Mouse (Mus musculus): Measurements from ENCODE around the gene Irak4.

The Irak4 gene

DNA sequence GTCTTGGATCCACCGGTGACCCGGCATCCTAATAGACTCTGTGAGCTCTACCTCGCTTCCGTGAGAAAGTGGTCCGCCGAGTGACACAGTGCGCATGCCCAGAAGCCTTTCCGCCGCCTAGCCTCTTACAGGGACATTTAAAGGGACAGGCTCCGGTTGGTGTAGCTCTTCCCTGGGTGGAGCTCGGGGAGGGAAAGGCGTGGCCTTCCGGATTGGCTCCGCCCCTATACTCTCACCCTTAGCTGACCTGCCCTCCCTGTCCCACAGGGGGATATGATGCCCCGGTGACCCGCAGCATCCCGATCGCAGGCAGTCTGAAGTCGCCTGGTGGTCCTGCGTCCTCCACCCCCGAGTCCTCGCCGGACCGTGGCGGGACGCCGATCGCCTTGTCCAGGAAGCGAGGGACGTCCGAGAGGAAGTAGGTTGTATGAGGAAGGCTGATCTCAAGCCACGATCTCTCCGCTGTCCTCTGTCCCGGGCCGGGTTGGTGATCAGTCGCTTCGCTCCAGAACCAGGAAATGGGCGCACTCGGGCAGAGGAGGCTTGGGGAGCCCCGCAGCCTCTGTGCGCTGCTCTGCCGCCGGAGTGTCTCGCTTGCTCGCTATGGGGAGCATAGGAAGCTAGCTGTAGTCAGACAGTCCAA is at the start of gene Irak4, which contains the start of gene Pus7l:
TSS of gene Irak4 (plus strand) at position 235 of the 643 bp plus-strand sequence.
TSS of gene Pus7l (minus strand) at position 139 of the 643 bp plus-strand sequence.
- peak; percentile 93 for DNase-seq (ENCODE audit: low spot score)

DNA sequence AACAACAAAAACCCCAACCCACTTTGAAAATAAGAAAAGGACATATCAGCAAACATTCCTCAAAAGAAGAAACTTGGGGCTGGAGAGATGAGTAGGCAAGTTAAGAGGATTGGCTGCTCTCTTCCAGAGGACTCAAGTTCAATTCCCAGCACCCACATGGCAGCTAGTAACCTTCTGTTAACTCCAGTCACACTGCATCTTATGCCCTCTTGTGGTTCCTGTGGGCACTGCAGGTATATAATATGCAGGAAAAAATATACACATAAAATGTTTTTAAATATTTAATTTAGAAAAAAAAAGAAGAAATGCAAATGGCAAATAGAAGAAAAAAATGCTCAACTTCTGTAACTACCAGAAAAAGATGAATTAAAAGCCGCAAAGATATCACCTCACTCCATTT is 49.0 kb upstream of the Irak4 start:
- no peak for DNase-seq (ENCODE audit: low spot score)

DNA sequence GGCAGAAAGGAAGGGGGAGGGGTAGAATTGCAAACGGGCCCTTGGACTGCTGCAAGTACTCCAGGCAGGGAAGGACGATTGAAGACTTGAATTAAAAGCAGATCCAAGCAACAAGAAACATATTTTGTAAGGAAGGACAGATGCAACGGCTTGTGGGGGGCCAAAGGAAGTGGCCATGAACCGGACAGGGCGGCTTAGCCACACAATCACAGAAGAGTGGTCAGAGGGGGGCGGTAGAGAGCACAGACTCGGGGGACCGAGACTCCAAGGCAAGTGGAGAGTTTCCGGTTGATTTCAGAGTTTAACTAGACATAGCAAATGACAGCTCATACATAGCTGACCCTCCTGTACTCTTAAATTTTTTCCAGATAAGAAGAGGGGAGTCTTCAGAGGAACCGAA is 47.5 kb upstream of the Irak4 start:
- DNase-seq (ENCODE audit: low spot score), result no peak

DNA sequence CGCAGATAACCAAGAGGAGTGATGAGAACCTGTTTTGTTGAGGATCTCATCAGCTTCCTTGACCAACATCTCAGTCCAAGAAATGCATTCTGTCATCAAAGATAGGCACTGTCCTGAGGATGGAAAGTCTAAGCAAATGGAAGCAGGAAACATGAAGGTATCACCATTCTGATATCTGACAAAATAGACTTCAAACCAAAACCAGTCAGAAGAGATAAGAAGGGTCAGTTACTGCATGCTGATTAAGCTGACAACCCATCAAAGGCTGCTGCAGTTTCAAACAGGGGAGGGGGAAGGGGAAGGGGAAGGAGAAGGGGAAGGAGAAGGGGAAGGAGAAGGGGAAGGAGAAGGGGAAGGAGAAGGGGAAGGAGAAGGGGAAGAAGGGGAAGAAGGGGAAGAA is 44.2 kb upstream of the Irak4 start:
- DNase-seq (ENCODE audit: low spot score), result no peak

DNA sequence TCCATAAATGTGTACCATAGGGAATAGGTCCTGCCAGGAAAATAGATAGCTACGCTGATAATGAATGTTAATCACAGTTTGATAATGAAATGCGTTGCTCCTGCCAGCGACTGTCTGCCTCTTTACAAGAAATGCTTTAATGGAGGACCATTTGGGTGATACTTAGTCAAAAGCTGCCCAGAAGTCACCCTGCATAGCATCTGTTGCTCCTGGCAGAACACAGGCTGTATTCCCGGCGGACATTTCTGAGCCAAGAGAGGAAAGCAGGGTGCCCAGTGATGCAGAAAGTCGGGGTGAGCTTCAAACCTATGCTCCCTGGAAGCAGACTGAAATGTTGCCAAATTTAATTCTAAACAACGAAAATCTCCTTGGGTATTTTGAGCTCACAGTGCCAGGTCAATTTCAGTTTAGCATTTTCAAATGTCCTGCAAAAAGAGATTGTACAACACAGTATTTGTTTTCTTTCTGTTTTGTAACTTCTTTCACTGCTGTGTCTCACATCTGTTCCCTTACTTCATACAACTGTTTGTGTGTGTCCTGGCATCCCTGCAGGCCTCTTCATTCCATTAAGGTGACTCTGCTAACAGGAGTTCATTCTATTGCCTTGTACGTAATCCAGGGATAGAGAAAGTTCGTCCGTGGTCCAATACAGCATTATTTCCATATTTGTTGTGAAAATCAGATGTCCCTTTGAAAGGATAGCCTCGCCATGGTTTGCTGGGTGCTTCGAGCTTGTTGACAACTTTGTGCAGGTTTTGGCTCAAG is 39.8 kb upstream of the Irak4 start:
- DNase-seq (ENCODE audit: low spot score), result no peak

DNA sequence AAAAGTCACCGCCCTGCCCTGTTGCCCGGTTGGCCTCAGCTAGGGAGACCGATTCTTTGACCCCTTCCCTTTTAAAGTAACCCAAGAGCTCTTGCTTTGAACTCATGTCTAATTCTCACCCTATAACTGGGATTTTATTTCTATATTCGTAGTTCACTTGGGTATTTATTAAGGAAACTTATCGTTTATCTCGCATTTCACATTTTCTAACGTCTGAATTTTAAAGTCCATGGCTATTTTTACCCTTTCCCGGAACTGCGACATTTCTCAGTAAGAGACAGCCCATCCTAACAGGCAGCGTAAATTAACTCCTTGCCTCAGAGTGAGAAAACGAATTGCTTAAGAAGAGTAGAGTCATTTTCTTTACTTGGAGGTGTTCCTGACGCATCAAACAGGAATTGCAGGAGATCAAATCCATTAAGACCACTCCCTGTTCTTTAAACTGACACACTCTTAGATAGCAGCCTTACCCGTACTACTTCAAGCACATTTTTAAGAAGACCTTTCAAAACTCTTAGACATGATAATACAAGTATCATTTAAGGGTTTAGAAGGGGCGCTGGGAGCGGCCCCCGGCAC is 25.4 kb upstream of the Irak4 start:
- DNase-seq (ENCODE audit: low spot score), result no peak

DNA sequence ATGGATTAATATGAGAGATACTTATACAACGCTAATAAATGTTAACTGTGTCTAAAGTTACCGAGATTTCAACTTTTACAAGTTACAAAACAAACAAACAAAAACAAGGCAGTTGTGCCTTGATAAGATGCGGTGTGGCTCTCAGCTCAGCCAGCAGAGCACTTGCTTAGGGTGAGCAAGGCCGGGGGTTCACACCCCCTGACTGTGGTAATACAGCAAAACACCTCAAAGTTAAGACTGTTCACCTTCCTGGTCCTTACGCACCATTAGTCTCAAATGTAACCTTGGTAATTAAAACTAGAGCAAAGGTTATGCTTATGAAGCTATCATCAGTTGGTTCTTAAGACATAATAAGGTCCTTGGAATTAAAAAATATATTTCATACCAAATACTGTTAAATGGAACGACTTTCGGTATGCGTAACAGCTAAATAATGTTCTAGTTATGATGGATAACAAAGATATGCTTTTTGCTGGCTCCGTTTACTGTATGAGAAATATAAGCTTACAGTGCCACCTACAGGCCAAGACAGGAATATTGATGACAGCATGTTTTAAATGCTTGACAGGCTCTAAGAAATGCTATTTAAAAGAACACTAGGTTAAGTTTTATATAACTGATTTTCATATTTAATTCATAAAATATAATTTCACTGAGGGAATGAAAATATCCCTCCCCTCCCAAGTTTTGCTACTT is 23.1 kb upstream of the Irak4 start:
- DNase-seq (ENCODE audit: low spot score), result peak; percentile 33

DNA sequence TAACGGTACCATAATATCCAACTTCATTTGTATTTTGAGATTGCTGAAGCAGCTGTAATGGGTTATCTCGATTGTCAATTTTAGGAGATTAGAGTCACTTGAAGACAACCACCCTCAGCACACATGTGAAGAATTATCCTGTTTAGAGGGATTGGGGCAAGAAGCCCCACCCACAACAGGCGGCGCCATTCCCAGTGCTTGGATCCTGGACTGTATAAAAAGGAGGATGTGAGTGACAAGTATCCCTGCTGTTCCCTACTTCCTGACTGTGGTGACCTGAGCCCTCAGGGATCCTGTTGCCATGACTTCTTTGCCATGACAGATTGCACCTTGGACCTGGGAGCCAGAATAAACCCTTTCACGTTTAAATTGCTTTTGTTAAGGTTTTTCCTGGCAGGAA is 22.5 kb upstream of the Irak4 start:
- DNase-seq (ENCODE audit: low spot score), result no peak

DNA sequence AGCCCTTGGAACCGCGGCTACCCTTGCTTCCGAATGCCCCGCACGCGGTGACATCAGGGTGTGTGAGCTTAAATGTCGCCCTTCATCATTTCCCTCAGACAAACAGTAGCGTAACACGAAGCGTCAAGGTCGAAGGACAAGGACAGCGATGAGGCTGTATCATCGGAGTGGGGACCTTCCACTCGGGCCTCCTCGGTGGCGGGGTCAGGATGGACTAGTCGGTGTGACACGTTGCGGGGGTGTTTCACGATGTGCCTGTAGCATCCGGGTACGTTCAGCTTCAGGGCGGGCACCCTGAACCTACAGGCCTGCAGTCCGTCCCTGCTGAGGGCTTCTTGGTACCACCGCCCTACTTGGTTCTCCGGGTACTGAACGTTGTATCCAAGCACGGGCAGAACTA is 20.2 kb upstream of the Irak4 start:
- no peak for DNase-seq (ENCODE audit: low spot score)

DNA sequence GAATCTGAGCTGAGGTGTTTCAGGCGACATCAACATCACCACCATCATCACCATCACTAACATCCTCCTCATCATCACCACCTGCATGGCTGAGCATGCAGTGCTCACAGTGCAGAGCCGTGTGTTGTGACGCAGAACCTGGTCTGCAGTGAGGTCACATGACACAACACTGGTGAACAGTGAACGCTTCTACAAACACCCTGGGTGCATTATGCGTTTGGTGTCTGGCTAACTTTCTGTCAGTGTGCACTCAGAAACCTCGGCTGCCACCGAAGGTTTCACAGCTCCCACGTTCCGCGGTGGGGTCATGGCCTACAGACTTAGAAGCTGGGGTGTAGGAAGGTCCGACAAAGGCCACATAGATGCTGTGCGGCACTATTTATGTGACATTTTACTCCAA is 18.5 kb upstream of the Irak4 start:
- DNase-seq (ENCODE audit: low spot score), result no peak

DNA sequence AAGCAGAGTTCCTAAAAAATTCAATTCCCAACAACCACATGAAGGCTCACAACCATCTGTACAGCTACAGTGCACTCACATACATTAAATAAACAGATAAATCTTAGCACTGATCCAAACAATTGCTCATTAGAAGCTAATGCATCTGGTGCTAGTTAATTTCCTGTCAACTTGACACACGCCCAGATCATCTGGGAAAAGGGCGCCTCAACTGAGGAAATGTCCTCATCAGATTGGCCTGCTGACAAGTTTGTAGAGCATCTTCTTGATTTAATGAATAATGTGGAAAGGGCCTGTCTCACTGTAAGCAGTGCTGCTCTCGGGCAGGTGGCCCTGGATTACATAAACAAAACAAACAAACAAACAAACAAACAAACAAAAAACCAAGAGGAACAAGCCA is 12.9 kb upstream of the Irak4 start:
- DNase-seq (ENCODE audit: low spot score), result no peak

DNA sequence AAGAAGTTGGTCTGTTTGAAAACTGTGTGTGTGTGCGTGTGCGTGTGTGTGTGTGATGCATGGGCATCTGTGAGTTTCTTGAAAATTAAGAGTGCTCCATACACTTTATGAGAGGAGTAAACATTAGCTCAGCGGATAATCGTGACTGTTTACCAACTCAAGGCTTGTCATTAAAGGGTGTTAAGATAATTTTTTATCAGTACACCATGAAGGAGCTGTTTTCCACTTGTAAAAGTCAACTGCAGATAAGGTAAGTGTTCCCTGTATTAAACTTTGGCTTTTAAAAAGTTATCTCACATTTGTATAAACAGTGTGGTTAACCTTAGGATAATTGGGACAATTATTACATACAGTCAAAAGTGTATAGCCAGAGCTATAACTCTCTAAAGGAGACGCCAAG is 11.1 kb upstream of the Irak4 start:
- no peak for DNase-seq (ENCODE audit: low spot score)

DNA sequence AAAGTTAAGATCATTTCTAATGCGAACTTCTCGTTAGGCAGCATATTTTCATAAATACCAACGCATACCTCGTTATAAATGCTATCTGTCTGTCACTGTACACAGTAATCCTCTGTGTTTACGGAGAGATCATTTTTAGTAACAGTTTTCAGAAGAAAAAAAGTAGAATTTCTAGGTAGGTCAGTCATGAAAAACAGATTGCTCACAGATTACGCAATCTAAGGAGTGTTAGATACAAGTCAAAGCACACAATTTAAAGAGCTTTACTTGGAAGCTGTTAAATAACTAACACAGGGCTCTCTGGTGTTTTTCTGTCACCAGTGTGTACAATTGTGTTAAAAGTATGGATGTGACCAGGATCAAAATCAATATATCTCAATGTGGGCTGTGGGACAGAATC is 10.5 kb upstream of the Irak4 start:
- no peak for DNase-seq (ENCODE audit: low spot score)

DNA sequence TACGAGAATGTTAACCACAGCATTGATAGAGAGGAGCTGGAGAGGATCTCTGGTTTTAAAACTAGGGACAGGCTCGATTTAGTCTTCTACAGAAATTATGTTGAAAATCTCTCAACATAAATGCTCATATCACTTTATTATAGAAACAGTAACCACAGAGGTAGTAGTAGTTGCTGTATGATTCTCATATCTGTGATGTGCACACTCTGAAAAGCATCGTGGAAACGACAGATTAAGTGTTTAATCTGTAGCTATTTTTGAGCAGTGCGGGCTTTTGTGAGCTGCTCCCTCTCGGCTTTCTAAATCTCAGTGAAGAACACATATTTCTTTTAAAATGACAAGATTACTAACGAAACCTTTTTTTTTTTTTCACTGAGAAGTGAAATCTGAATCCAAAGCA is 7.9 kb upstream of the Irak4 start:
- no peak for DNase-seq (ENCODE audit: low spot score)

DNA sequence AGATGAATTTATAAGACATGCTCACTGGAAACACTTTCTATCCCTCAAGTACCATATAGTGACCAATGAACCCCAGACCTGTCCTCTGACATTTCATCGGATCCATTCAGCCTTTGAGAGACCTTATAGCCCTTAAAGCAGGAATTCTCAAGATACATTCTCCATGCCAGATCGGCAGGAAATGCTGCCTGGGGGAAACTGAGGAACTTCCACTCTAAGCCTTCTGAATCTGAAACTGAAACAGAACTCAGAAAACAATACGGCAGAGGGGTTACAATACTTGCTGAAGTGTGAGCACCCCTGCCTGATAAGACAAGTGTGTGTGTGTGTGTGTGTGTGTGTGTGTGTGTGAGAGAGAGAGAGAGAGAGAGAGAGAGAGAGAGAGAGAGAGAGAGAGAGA is 4.1 kb upstream of the Irak4 start:
- no peak for DNase-seq (ENCODE audit: low spot score)

DNA sequence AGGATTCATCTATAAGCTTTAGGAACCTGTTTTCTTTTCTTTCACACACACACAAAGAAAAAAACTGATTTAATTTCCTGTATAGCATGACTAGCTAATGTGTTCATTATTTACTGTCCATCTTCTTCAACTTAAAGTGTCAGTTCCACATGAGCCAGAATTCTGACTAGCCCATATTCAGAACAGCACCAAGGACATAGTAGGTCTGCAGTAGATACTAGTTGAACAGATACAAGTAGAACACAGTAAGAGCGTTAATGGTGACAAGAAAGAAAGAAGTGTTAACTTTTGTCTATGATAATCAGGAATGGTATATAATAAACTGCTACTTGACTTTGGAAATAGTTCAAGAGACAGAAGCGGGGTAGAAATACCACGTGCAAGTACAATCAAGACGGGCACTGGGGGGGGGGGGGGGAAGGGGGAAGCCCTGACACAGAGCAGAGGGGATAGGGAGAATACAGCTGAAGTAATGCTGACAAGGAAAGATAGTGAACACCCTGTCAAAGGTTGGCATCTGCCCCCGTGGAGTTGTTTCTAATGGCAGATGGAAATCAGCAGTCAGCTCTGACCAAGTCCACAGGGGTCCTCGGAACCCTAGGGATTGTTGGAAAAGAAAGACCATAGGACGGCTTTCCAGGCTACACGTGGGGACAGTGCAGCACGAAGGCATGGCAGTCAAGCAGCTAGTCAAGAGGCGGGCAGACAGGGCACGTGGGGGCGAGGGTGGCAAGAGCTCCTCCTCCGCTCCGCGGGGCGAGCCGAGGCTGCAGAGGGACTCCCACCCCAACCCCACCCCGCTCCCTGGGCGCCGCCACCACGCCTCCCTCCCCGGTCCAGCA is 655 bp upstream of the Irak4 start:
- no peak for DNase-seq (ENCODE audit: low spot score)

DNA sequence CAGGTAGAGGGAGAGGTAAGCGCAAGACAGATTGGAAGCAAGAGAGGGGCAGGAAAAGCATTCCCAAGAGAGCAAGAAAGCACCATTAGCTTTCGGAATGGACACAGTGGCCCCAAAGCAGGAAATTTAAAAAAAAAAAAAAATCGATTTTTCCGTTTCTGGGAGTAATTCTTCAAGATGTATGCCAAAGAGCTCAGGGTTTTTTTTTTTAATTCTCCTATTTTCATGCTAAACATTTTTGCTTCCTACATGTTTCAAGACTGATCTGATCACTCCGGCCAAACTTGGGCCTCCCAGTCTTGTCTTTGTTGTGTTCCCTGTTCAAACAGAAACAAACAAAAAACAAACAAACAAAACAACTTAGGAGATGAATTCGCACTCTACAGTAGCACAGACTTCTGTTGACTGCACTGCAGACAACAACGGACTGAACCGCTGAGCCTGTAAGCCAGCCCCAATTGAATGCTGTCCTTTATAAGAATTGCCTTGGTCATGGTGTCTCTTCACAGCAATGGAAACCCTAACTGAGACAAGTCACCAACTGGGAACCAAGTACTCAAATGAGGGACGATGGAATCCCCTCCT is 701 bp downstream of the Irak4 start:
- no peak for DNase-seq (ENCODE audit: low spot score)

DNA sequence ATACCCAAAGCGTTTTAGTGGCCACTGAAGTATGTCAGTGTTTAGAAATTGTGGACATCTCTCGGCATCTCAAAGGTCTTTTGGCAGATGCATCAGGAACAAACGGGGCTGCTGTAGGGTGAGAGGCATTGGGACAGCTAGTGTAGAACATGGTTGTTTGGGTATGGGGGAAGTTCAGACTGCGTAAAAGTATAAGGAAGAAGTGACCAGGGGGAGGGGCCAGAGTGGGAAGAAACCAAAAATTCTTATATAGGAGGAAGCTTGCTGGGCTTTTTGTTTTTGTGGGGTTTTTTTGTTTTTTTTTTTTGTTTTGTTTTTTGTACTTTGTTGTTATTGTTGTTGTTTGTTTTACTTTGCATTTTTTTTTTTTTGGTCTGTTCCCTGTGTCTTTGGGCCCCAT is 1.4 kb downstream of the Irak4 start:
- DNase-seq (ENCODE audit: low spot score), result no peak

DNA sequence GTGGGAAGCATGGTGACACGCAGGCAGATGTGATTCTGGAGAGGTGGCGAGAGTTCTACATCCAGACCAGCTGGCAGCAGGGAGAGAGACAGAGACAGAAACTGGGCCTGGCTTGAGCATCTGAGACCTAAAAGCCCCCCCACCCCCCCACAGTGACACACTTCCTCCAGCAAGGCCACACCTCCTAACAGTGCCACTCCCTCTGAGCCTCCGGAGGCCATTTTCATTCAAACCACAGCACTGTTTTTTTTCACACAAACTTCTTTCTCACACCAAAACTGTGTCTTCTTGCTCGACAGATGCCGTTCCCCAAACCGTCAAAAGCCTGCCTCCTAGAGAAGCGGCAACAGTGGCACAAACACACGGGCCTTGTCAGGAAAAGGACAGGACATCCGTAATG is 10.1 kb downstream of the Irak4 start:
- DNase-seq (ENCODE audit: low spot score), result no peak

DNA sequence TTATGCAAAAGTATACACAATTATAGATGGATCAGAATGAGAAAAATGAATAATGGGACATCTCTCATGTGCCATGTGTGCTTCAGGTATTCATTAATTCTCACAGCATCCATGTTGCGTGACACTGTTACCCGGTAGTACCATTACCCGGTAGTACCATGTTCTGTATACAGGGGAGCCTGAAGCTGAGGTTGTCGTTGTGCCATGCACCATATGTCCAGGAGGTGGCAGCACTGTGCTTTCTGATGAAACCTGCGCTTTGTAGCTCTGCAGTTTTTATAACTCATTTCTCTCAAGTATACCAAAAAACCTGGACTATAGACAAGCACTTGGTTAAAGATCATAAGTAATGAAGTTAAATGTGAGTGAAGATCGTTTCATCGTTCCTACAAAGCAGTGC is 14.0 kb downstream of the Irak4 start:
- peak; percentile 84 for DNase-seq (ENCODE audit: low spot score)

DNA sequence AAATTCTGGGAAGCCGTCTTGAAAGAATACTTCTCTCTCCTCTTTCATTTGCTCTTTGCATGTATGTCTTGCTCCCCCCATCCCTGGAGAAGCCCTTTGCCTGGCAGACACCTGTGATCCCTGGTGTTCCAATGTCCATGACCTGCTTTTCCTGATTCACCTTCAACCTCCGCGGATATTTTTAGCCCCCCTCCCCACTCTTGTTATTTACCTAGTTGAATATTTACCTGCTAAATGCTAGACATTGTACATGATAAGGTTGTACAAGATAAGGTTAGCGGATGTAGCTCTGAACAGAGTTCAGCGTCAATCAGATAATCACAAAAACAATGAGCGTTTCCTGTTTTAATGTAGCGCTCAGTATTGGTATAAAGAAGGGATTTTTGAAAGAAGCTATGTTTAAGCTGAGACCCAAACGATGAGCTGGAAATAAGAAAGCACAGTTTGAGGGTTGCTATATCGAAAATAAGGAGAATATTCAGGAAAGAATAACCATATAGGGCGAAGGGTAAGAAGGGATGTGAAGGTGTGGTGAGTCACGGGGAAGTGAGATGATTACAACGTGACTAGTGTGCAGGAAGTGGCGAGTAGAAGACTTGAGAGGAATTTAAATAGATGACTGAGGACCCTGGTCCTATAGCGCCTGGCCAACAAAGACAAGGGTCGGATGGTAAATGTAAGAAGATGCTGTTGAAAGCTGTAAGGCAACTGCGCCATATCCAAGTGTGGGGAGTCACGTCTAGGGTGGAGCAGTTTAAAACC is 15.6 kb downstream of the Irak4 start:
- no peak for DNase-seq (ENCODE audit: low spot score)

Data from T-cell, adult 2 months (primary cell).